Mouse (Mus musculus) urinary bladder, postnatal 10 days (tissue): ENCODE results near the gene Gm4131.

Experiments
- DNase-seq: peaks from one replicate; pipeline ENCODE4 v3.0.0; 2022; ENCODE audit warnings: low spot score

Gene Gm4131

GRCm38 (mm10) chr14:62457420-62458181 is 109.1 kb downstream of the Gm4131 start:
- peak; percentile 68 for DNase-seq

GRCm38 (mm10) chr14:62456239-62456747 is 110.4 kb downstream of the Gm4131 start, which contains the start of gene Gucy1b2:
Gene Gucy1b2 (minus strand): TSS chr14:62456289.
- no peak for DNase-seq

DNA sequence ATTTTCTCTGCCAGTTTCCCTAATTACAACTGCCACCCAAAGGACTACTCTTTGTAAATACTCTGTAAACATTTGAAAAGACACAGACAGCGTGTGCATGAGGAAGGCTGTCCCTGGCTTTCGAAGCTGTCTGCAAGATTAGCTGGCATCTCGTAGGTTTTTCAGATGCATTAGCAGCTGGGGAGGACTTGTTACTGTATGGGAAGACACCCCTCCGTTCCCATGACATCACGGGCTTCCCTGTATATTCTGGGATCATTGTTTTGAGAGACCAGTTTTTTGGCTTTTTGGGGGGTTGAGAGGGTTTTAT is 111.2 kb downstream of the Gm4131 start:
- DNase-seq = no peak

DNA sequence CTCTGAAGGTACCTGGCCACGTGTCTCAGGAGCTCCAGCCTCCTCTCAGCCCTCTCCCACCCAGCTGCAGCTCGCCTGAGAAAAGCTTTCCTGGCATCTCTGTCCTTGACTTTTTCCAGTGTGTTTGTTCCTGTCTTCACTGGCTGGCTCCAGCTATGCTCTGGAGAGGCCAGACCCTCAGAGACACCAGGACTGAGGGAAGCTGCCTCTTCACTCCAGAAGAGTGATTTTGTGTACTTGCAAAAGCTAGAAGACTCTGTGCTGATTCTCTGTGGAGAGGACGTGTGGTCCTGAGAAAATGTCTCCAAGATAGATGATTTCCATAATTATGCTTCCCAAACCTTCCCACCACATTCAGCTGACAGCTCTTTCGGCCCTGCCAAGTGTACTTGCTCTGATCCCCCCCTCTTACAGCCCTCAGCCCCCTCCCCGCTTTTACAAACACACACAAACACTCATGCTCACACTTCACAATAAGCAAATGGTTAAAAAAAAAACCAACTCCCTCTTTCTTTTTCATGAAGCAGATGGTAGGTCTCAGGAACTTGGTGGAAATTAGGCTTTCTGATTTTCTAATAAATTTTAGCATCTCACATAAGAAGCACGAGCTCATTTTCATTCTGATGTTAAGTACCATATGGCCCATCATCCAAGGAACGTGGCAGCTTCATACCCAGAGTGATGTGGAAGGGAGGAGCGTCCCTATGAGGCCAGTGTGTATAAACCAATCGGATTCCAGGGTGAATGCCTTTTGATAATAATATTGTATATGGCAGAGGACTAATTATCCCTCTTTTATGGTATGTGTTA is 111.8 kb downstream of the Gm4131 start:
- DNase-seq = no peak

GRCm38 (mm10) chr14:62454136-62454535 is 112.6 kb downstream of the Gm4131 start:
- no peak for DNase-seq

DNA sequence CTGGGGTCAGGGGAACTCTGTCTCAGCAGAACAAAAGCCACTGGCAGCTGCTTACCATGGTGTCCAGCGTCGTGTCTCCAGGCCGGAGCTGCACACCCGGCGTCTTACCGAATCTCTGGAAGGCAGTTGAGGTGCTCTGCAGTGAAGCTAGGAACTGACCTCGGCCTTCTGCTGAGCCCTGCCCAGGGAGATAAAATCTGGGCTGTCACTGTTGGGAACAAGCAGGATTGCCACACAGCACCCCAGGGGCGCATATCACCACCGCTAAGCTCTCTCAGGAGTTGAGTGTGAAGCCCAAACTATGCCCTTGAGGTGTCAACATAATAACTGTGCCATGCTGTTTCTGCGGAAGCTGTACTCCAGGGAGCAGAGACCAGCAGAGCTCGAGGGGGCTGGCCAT is 113.4 kb downstream of the Gm4131 start:
- no peak for DNase-seq

- DNase-seq = no peak
Observed at GRCm38 (mm10) chr14:62450706-62451105, 116.0 kb downstream of the Gm4131 start.

DNA sequence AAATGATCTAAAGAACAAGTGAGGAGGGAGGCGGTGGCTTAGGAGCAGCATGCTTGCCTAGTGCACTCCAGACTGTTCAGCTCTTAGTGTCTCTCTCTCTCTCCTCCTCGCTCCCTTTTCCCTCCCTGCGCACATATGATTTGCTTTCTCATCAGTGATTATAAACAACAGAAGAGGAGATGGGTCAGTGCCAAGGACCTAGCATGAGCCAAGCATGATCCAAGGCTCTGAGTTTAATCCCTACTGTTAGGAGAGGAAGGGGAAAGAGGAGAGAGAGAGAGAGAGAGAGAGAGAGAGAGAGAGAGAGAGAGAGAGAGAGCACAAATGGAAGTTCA is 119.5 kb downstream of the Gm4131 start:
- no peak for DNase-seq

DNA sequence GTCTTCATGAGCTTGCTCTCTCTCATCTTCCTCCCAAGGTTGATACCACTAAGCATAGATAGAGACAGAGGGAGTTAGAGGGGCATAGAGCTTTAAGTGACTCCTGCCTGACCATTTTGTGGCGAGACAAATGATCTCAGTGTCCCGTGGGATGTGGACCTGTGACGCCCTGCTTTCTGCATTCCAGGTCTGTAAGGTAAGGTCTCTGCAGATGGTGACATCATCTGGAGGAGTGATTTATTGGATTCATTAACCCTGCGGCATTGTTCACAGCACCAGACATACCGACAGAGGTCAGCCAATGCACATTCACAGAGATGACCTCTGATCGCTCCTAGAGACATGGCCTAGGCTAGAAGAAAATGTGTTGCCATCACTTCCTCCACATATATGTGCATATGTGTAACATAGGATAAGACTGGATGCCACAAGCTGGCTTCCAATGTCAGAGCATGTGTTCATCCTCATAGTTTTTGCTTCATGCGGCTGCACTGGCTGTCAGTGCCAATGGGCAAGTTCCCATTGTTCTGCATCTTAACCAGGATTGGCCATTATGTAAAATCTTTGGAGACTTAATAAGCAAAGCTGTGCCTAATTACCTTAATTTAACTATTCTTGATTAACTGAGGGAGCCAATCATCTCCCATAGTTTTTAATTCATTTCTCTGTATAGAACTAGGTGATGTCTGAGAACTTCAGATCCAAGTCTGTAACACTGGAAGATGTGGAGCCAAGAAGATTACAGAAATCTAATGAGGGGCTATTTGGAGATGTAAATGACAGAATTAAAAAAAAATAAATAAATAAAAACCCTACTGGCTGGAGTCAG is 120.1 kb downstream of the Gm4131 start:
- DNase-seq = no peak

- DNase-seq = no peak
Observed at GRCm38 (mm10) chr14:62443840-62444430, 122.8 kb downstream of the Gm4131 start.

GRCm38 (mm10) chr14:62442971-62443370 is 123.8 kb downstream of the Gm4131 start:
- no peak for DNase-seq

DNA sequence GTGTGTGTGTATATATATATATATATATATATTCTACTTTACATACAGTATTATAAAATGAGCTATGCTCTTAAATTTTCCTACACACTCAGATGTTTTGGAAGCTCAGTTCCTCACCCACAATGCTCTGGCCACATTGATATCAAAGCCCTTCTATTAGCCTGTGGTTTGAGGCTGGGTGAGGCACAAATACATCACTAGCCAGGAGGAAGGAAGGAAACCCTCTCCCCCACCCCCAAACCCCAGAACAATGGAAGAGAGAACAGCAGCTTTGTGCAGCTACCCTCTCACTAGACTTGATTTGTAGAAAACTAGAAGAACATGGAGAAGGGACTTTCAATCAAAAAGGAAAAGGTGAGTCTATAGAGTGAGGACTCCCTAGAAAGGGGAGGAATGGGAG is 126.7 kb downstream of the Gm4131 start:
- DNase-seq = no peak

- no peak for DNase-seq
Observed at GRCm38 (mm10) chr14:62438236-62438635, 128.5 kb downstream of the Gm4131 start.

DNA sequence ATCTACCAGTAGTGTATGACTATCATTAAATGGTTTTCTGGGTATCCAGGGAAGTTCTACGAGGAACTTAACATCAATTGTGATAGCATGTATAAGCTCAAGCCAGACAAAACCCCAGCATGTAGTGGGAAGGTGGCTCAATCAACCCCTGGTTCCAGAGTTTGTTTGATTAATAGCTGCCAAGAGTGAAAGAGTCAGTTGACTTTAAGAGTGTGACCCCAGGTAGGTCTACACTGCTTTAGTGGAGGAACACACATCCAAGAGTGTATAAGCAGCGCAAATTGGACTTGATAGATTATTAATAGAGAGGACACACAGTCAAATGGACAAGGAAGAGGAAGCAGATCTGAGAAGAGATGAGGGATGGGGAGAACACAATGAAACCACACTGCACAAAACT is 128.9 kb downstream of the Gm4131 start:
- no peak for DNase-seq

DNA sequence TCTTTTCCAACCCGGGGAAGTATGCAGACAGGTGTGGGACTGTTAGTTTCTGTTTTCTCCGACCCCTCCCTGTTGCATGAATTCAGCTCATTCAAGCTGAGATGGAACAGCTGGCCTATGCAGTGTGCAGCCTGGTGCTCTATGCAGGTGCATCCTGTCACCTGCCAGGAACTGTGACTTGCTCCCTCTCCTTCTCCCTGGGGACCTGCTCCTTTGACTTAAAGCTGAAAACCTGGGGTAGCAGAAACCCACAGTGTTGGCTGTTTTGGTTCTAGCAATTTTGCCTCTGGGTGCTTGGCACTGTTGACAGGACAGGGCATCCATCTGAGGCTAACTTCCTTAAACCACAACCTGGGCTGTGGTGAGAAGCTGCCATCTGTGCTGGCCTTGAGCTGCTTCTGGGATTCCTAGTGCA is 141.4 kb downstream of the Gm4131 start:
- DNase-seq = no peak

- DNase-seq = no peak
Observed at GRCm38 (mm10) chr14:62422265-62422664, 144.5 kb downstream of the Gm4131 start.

DNA sequence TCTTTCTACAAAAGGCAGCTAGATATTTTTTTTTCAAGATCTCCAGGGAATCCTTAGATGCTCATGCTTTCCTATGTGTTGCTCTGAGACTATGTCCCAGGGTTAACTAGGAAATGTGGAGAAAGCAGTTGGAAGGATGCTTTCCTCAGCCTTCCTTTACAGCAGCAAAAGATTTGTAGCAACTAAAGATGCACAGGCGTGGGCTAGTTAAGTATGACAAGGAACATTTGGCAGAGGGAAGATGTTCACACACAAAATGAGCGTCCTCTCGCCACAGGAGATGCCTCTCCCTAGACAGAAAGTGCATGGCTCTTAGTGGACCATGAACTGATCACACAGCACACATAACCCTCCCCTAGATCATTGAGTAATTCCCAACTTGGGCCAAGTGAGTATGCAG is 149.2 kb downstream of the Gm4131 start:
- no peak for DNase-seq

DNA sequence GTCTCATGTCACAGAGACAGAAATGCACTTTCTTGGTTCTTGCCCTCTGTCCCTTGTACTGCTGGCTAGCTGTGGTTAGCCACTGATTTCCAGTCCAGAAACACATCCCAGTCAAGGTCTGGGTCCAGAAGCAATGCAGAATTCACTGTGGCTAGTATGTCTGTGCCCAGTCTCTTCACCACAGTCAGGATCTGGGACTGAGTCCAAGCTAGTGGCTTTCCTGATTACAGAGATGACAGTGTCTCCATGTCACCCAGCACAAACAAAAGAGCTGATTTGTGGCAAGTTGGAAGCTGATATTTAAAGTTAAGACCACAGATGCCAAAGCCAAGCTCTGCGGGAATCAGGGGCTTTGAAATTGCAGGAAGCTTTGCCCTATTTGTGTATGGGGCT is 150.0 kb downstream of the Gm4131 start:
- no peak for DNase-seq

DNA sequence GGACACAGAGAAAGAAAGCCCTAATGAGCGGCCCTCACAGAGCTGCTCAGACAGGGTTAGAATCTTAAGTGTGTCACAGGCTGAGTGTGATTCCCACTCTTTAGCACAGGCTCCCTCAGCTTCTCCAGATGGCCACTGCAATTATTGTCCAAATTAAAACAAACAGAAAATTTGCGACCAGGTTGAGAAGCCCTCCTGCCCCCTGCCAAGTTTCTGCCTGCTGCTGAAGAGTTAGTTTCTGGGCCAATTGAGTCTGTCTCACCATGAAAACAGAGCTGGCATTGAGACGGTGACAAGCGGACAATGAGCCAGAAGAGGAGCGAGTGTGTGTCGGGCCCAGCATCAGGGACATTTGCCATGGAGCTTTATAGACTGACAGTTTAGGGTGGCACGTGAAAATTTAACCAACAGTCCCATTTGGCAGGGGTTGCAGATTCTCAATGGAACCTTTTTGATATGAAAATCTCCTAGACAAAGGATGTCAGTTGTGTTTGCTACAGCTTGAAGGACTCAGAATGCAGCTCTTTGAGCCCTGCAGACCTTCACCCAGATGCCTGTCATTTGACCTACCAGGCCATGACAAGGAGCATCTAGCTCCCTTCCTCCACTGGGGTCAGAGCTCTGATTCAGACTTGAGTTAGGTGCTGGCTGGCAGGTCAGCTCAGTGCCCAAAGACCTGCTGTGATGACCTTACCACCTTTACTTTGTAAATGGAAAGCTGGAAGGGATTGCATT is 150.5 kb downstream of the Gm4131 start:
- DNase-seq = no peak
